Mouse (Mus musculus): Measurements from ENCODE around the gene Nup107.
A peak's percentile ranks its signal among the peaks of the same experiment; 100 is the strongest.

Nup107 gene

GRCm38 (mm10) chr10:117792141-117793091 is at the start of gene Nup107:
Nup107 (minus strand) TSS chr10:117792705.
- DNase-seq (ENCODE audit: inconsistent ontology term), result peak; percentile 100

- DNase-seq (ENCODE audit: inconsistent ontology term), result no peak
These were observed 49.3 kb upstream of the Nup107 start for GRCm38 (mm10) chr10:117841765-117842164.

- no peak for DNase-seq (ENCODE audit: inconsistent ontology term)
These were observed 48.0 kb upstream of the Nup107 start for GRCm38 (mm10) chr10:117840431-117840995.

GRCm38 (mm10) chr10:117839737-117840136 is 47.2 kb upstream of the Nup107 start:
- no peak for DNase-seq (ENCODE audit: inconsistent ontology term)

GRCm38 (mm10) chr10:117838924-117839323 is 46.4 kb upstream of the Nup107 start:
- no peak for DNase-seq (ENCODE audit: inconsistent ontology term)

GRCm38 (mm10) chr10:117836354-117836753 is 43.8 kb upstream of the Nup107 start:
- no peak for DNase-seq (ENCODE audit: inconsistent ontology term)

- DNase-seq (ENCODE audit: inconsistent ontology term), result no peak
These were observed 42.9 kb upstream of the Nup107 start for GRCm38 (mm10) chr10:117835453-117835852.

- no peak for DNase-seq (ENCODE audit: inconsistent ontology term)
These were observed 38.3 kb upstream of the Nup107 start for GRCm38 (mm10) chr10:117830797-117831196.

- DNase-seq (ENCODE audit: inconsistent ontology term), result no peak
These were observed 37.1 kb upstream of the Nup107 start for GRCm38 (mm10) chr10:117829472-117830155.

- DNase-seq (ENCODE audit: inconsistent ontology term), result no peak
These were observed 36.5 kb upstream of the Nup107 start for GRCm38 (mm10) chr10:117829022-117829421.

- DNase-seq (ENCODE audit: inconsistent ontology term), result no peak
These were observed 36.0 kb upstream of the Nup107 start for GRCm38 (mm10) chr10:117828536-117828935.

- DNase-seq (ENCODE audit: inconsistent ontology term), result no peak
These were observed 32.1 kb upstream of the Nup107 start for GRCm38 (mm10) chr10:117824647-117825046.

GRCm38 (mm10) chr10:117824139-117824538 is 31.6 kb upstream of the Nup107 start:
- DNase-seq (ENCODE audit: inconsistent ontology term), result no peak

- DNase-seq (ENCODE audit: inconsistent ontology term), result no peak
These were observed 30.8 kb upstream of the Nup107 start for GRCm38 (mm10) chr10:117823321-117823720.

GRCm38 (mm10) chr10:117818600-117818999 is 26.1 kb upstream of the Nup107 start:
- DNase-seq (ENCODE audit: inconsistent ontology term), result no peak

- DNase-seq (ENCODE audit: inconsistent ontology term), result no peak
These were observed 24.2 kb upstream of the Nup107 start for GRCm38 (mm10) chr10:117816721-117817120.

GRCm38 (mm10) chr10:117812501-117812900 is 20.0 kb upstream of the Nup107 start:
- DNase-seq (ENCODE audit: inconsistent ontology term), result no peak

- DNase-seq (ENCODE audit: inconsistent ontology term), result no peak
These were observed 19.1 kb upstream of the Nup107 start for GRCm38 (mm10) chr10:117811555-117811954.

GRCm38 (mm10) chr10:117810506-117810905 is 18.0 kb upstream of the Nup107 start:
- no peak for DNase-seq (ENCODE audit: inconsistent ontology term)

GRCm38 (mm10) chr10:117808068-117808467 is 15.6 kb upstream of the Nup107 start:
- no peak for DNase-seq (ENCODE audit: inconsistent ontology term)

GRCm38 (mm10) chr10:117805919-117806318 is 13.4 kb upstream of the Nup107 start:
- DNase-seq (ENCODE audit: inconsistent ontology term), result no peak
